Mouse (Mus musculus) bone marrow macrophage, adult 2 months (primary cell): ENCODE results near the gene Rpgrip1l.

ENCODE experiments used
- CTCF ChIP-seq: IDR thresholded peaks from 2 replicates; pipeline ENCODE4 v1.5.1; 2012; ENCODE audit warnings: low read depth, mild to moderate bottlenecking, low read length, moderate library complexity
- POLR2A ChIP-seq: IDR thresholded peaks from 2 replicates; pipeline ENCODE4 v1.6.1; 2012; ENCODE audit warnings: mild to moderate bottlenecking, low read depth, low read length, borderline replicate concordance

DNA sequence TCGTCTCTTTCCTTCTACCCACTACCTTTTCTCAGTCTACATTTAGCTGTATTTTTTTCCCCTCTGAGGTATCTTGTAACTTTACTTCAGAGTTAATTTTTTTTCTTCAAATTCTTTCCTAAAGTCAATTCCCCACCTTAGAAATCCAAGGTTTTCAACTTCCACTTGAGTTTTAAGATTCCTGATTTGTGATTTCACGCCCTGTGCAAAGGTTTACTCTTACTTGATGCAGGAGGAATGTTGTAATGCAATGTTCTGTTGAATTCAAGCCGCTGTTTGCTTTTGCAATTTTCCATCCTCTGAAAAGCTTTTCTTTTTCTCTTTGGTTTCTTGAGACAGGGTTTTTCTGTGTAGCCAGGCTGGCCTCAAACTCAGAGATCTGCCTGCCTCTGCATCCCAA is 103.4 kb downstream of the Rpgrip1l start:
- TF ChIP-seq CTCF (no peak), POLR2A (no peak)
